Mouse (Mus musculus) thymus, adult 2 months (tissue): ENCODE results near the gene Prtg.

Experiments used
- CTCF ChIP-seq: fragments of 200-500 bp; IDR thresholded peaks from 2 replicates; pipeline ENCODE4 v1.5.1; 2012; ENCODE audit warnings: mild to moderate bottlenecking, control low read depth, low read length, moderate library complexity, borderline replicate concordance; ENCODE audit not compliant: control insufficient read depth, poor library complexity, insufficient read depth; ENCODE audit errors: extremely low read depth
- POLR2A ChIP-seq: fragments of 200-500 bp; IDR thresholded peaks from 2 replicates; pipeline ENCODE4 v1.6.1; 2012; ENCODE audit warnings: mild to moderate bottlenecking, low read length, control low read depth, moderate library complexity; ENCODE audit not compliant: control insufficient read depth, poor library complexity, insufficient read depth; ENCODE audit errors: extremely low read depth

DNA sequence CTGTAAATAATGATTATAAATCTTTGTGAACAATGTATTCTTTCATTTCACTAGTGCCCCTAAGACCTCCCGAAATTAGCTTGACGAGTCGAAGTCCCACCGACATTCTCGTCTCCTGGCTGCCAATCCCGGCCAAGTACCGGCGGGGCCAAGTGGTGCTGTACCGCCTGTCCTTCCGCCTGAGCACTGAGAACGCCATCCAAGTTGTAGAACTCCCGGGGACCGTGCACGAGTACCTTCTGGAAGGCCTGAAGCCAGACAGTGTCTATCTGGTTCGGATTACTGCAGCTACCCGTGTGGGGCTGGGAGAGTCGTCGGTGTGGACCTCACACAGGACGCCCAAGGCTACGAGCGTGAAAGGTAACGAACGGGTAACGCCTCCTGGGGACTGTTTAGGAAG is 50.0 kb downstream of the Prtg start:
- TF ChIP-seq CTCF (no peak), POLR2A (no peak)
